Mouse (Mus musculus) testis, postnatal 10 days (tissue): ENCODE data around the gene Prss57.

ENCODE experiments used
- DNase-seq: peaks from one replicate; pipeline ENCODE4 v3.0.0; 2021; ENCODE audit warnings: low spot score

Gene Prss57

DNA sequence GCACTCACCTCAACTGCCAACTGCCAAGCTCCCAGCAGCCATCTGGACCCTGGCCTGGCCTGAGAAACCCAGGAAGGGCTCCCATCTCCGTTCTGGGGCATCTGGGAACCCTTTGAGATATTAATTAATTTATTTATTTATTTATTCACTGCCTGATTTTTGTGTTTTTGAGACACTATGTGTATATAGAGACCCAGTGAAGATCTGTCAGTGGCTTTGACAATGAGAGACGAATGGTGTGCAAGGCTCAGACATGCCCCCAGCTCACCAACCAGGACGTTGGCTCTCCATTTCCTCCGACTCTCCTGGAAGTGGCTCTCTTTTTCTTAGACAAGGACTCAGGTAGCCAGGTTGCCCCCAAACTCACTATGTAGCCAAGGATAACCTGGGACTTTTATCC lies at the start of gene Prss57:
Prss57 (minus strand) TSS at position 101 of the 400 bp plus-strand sequence.
- no peak for DNase-seq

DNA sequence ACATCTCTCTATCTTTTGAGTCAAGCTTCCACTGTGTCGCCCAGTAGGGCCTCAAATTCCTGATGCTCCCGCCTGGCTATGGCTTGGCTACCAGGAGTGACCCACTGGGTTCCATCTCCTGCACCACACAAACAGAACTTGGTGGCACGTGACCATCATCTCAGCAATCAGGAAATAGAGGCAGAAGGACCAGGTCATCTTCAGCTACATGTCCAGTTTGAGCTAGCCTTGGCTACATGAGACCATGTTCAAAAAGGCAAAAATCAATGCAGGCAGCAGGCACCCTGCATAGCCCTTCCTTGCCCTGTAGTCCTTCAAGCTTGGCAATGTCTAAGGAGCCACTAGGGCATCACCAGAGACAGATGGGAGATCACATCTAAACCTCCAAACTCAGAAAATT lies 49.3 kb upstream of the Prss57 start:
- DNase-seq, result no peak

DNA sequence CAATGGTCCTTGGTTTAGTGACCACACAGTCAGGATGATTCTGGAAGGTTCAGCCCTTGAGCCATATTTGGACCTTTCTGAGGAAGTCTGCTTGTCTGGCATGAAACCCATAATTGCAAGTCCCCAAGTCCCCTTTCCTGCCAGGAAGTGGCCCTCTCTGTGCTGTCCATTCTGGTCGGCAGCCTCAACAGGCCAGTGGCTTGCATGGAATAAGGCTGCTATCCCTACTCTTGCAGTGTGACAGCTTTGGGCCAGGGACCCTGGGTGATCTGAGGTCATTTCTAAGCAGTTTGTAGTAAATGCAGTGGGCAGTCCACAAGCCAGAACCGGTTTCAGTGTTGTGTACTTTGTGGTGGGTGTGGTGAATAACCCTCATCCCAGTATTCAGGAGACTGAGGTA lies 47.4 kb upstream of the Prss57 start:
- no peak for DNase-seq

DNA sequence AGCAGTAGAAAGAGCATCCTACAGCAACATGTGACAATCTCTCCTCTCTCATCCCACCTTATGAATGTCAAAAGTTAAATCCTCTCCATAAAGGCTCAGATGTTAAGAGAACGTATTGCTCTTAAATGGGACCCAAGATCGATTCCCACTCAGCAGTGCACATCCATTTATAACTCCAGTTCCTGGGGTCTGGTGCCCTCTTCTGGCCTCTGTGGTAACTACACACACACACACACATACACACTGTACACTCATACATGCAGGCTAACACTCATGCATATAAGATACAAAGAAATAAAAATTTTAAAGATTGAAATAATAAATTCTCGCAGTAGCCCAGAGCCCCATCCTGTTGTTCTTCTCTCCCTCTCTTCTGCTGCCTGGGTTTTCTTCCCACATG lies 46.2 kb upstream of the Prss57 start:
- DNase-seq, result no peak

DNA sequence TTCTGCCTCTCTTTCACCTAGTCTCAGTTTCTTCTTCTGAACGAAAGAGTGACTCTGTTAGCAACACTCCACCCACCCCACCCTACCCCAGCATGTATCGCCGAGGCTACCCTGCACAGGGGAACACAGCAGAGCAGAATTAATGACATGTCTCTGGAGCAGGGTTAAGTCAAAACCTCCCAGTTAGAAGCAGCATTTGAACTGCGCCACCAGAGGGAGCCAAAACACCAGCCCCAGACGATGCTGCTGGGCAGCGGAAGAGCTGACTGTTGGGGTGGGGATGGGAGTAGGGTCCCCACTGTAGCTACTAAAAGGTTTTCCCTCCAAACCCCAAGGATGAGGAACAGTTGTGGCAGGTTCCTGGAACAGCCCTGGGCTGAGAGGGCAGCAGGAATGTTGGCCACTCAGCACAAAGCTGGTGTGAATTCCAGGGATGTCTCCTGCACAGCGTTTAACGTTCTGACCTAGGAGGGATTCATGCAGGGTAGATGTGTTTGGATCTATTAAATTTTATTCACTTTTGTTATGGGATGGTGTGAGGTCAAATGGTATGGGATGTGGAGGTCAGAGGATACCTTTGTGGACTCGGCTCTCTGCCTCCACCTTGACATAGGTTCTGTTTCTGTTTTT lies 44.1 kb upstream of the Prss57 start:
- peak; percentile 89 for DNase-seq

DNA sequence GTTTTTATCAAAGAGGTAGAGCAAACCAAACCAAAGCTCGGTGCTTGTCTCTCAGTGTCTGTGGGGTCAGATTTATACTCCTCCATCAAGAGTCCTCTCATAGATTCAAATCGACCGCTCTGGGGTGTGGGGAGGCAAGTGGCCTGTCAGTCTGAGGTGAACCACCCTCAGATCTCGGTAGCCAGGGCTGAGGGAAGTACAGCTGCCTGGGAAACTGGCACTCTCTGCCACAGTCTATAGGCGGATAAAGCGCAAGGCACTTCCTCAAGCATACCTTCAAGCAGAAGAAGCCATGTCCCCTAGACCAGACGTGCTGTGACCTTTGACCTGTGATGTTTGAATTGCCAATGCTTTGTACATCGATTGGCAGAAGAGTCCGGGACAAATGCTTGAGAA lies 42.0 kb upstream of the Prss57 start:
- DNase-seq, result no peak

DNA sequence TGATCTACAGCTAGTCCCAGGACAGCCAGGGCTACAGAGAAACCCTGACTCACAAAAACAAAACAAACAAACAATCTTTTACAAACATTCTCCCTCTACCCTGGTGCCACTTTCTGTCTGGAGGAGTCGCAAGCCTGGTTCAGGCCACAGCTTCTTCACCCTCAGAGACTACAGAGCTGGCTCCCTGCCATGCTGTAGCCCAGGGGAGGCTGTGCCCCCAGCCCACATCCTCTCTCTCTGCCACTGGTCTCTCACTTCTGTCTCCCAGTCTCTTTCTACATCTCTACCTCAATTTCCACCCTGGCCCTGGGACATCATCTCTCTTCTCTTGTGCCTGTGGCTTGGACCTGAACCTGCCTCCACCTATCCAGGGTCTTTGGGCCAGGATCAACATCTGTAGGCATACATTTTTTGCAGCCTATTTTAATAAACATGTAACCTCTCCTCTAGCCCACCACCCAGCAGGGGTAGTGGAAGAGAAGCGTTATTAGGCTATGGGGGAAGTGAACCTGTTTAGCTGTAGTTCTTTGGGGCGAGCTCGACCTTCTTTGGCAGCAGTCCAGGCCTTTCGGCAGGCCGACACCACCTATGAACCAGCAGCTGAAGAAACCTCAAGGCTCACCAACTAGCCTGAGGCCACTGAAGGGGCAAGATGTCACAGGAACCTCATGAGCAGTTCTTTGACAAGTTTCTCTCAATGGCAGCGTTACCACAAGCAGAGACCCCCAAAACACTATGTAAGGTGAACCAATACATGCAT lies 41.4 kb upstream of the Prss57 start:
- no peak for DNase-seq

DNA sequence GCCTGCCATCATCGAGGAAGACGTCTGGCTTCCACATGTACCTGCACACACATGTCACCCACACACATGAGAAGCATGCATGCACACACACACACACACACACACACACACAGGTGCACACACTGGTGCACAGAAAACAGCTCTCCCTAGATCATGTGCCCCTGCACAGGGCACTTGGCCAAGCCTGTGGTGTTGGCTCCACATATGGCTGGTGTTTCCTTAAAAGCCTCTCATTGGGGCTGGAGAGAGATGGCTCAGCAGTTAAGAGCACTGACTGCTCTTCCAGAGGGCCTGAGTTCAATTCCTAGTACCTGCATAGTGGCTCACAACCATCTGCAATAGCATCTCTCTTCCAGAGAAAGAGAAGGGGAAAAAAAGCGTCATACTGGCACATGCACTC lies 40.8 kb upstream of the Prss57 start:
- DNase-seq, result no peak

DNA sequence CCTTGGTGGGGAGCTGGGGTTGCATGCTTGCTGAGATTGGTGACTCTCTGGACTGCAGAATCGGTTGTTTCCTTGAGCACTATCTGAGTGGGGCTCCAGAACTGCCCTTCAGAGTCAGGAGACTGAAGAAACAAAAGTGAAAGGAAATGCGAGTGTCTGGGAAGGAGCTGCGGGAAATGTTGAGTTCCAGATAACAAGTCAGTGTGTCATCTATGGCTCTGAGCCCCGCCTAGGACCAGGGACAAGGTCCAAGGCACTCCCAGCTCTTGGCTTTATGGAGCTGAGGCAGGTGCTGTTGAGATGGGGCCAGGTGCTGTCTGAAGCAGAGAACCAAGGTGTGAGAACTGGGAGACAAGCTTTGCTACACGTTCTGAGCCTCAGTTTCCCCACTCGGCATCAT lies 33.7 kb upstream of the Prss57 start:
- DNase-seq, result no peak

DNA sequence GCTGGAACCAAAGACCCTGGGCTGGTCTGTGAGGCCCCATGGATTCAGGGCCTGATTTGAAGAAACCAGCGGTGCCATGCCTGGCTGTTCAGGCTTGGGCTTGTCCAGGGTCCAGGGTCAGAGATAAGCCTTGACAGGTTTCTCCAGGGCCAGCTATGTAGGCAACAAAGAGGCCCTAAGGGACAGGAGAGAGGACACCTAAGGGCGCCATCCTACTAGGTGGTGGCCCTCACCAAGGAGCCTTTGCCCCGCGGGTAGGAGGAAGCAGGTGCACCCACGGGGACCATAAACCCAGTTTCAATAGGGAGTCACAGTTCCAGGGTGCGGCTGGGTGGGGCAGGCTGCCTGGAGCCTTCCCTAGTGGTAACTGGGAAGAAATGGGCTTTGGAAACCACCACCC lies 32.2 kb upstream of the Prss57 start:
- no peak for DNase-seq

DNA sequence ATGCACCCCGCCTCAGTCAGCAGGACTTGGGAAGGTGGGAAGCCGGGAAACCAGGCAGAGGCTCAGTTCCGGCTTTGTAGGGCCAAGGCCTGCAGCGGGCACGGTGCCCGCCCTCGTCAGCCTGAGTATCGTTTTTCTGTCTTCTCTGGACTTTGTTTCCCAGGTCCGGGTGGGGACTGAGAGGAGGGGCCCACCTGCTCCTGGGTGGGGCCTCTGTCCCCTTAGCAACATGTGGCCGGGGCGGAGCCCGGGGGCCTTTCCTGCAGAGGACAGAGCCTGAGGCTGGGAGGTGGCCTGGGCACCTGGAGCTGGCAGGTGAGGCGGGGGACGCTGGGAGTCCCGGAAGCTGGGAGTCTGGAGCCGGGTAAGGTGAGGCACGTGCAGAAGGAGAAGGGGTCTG lies 31.6 kb upstream of the Prss57 start:
- no peak for DNase-seq

DNA sequence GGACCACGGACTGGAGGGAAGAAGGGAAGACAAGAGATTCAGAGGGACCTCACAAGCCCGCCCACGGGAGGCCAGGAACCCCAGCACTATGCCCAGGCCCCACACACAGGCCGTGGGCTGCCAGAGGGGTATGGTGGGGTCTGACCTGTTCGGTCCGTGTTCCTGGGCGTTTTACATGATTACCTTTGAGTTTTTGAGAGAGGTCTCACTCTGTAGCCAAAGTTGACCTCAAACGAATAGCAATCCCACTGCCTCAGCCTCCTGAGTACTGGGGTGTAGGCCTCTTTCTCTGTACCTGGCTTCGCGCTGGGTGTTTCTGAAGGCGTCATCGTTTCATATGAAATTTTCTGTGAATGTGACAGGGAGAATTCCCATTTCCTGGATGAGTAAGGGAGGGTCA lies 31.0 kb upstream of the Prss57 start:
- no peak for DNase-seq

DNA sequence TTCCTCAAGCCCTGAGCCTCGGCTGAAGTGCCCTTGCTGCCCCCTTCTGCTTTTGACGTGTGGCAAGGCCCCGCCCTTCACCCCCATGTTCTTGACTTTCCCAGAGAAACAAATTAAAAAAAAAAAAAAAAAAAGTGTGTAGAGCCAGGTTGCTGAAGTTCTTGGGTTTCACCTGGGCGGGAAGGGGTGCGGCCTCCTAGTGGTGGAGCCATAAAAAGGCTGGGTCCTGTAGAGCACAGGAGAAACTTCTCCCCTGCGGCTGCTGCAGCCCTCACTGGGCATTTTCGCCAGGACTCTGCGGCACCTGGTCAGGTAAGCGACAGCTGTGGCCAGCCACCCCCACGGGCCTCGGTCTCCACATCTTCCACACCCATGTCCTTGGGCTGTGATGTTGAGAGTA lies 30.0 kb upstream of the Prss57 start, which contains the start of gene Misp:
Misp (plus strand) TSS at position 208 of the 400 bp plus-strand sequence.
- no peak for DNase-seq

DNA sequence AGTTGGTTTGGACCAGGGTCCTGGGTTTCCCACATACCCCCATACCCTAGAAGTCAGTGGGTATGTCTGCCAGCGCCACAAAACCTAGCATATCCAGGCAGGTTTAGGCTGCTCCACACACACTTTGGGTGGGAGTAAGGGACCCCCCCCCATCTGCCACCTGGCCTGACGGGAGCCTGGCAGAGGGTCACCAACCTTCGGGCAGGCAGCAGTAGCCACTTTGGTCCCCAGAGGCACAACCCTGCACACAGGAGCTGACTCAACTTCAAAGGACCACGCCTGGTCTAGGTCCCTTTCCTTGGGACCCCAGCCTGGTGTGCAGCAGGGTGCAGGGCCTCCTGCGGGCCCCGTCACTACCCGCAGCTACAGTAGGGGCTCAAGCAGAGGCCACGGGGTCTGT lies 29.5 kb upstream of the Prss57 start:
- DNase-seq, result no peak

DNA sequence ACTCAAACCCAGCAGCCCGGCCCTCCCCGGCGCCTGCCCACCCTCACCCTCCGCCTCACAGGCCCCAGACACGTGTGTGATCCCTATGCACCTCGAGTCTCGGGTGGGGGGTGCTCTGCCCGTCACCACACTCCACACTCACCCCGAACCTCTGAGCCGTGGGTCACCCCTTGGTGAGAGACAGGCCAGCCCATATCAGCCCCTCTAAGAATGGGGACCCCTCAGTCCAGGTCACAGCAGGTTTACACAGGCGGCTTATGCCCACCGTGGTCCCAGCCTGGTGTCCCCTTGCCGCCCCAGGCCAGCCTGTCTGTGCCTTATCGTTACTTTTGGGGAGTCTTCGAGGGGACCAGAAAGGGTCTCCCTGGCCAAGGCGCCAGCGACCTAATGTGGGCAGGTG lies 28.8 kb upstream of the Prss57 start:
- DNase-seq, result no peak

DNA sequence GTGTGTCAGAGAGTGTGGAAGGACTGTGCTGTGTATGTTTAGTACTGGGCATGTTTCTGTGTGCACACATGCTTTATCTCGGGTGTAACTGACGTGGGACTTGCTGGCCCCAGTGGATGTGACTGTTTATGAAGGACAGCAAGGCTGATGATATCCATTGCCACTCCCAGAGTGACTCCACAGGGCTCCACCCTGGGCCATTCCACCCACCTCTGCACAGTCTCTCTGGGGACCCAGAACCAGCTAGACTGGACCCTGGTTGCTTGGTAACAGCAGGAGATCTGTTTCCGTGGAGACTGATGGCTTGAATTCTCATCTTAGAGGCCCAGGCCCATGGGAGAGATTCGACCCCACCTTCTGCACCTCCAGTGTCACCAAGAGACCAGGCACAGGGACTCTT lies 27.5 kb upstream of the Prss57 start:
- DNase-seq, result no peak

DNA sequence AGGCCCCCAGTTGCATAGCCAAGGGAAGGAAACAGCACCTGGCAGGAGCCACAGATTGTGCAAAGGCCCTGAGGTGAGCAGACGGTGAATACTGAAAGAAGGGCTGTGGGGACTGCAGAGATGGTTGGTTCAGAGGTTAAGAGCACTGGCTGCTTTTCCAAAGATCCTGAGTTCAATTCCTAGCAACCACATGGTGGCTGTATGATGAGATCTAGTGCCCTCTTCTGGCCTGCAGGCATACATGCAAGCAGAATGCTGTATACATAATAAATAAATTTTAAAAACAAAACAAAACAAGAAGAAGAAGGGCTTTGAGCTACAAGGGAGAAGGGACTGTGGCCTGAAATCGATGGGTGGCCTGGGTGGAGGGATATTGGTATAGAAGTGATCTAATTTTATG lies 26.4 kb upstream of the Prss57 start:
- DNase-seq, result no peak

DNA sequence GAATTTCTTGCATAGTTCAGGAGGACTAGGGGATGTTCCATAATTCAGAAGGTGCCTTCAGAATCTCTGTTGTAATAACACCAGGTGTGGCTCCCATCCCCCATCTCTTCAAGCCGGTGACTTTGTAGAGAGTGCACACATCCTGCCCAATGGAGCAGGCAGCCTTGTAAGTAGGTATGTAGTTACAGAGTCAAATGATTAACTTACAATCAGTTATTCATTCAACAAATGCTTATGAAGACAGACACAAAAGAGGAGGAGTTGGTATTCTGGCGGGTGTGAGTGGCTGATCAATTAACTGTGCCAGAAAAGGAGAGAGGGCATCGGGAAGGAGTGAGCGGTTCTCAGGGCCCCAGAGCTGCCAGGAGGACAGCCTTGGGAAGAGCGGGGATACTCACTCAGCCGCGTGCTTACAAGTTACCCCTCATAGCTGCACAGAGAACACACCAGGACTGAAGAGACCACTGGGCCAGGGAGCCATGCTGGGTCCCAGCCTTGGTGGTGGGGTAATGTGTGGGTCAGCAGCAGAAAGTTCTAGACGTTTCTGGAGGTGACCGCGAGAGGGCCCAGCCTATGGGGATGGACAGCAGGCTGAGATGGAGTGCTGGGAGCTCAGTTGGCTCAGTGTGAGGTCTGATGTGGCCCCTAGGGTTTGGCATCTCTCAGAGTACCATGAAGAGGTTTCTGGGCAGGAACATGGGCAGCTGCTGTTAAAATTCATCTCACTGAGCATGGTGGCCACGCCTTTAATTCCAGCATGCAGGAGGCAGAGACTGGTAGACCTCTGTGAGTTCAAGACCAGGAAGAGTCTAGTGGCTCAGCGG lies 25.1 kb upstream of the Prss57 start:
- DNase-seq, result no peak

DNA sequence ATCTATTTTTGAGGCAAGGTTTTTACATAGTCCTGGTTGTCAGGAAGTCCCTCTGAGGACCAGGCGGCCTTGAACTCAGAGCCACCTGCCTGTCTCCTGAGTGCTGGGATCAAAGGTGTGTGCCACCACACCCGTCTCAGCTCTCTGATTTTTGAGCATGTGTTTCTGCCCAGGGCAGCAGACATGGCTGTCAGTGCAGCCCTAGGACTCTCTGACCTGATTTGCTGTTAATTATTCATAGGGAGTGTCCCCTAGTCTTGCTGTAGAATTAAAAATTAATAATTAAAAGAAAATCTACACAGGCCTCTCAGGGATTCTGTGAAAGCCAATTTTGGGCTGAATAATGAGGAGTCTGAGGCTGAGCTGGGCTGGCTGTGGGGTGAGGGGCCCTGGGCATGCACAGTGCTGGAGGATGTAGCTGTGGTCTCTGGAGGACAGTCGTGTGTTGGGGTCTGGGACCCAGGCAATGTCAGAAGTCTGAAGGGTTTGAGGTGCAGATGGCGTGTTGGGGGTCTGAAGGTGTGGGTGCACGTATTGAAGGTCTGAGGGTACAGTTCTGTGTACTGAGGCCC lies 23.6 kb upstream of the Prss57 start:
- no peak for DNase-seq

DNA sequence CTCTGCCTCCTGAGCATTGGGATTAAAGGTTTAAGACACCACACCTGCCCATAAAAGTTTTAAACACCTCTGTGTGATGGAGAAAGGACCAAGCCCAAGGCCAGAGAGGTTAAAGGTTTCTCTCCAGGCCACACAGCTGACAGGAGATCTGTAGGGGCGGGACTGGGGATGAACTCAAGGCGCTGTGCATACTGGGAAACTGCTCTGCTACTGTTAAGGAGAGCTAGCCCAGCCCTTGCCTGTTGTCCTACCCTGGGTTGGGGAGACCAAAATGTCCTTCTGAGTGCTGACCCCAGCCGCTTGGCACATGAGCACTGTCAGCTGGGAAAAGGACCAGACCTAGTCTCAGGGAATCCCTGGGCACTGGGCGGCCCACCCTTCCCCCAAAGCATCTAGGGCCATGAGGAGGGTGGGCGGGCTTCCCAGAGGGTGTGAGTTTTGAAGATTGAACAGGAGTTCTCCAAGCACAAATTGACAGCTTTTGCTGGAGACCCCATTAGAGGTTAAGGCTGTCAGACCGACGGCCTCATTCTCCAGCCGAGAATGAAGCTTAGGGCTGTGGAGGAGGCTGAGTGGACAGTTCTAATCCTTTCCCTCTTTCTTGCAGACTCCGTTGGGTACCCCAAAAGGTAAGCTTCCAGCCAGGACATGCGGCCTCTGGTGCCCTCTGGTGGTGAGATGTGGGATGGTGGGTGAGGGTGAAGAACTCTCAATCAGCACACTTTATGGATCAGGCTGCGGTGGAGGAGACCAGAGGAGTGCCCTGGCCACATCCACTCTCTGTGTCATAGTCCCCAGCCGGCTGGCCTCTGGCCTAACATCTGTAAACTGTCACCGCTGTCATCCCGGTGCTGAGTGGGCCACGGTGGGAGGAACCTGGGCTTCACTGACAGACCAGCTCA lies 21.2 kb upstream of the Prss57 start:
- DNase-seq, result peak; percentile 93

DNA sequence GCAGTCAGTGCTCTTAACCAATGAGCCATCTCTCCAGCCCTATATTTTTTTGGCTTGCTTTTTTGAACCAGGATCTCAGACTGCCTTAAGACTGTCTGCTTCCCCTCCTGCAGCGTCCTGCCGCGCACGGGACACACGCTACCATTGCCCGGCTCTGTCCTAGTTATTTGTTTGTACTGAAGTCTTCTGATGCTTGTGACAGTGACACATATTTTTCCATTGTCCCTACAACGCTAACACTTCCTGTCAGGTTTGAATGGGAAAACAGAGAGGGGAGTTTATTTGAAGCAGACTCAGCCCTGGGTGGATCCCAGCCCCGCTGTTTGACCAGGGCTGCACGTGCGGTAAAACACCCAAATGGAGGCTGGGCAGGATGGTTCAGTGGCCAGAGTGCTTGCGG lies 18.0 kb upstream of the Prss57 start:
- DNase-seq, result no peak

DNA sequence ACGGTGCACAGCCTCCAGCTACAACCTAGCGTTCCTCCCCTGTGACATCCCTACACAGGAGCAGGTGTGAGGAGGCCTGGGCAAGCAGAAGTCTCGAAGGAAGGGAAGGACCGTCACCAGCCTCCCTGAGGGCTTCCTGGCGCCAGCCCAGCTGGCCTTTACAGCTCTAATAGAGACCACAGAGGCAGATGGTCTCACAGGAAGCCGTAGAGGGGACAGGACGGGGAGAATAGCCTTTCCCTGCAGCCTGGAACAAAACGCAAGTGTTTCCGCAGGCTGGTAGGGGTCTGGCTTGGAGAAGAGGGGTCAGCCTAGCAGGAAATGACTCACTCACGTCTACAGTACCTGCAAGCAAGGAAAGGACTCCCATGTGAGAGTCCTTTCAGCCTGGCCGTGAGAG lies 17.1 kb upstream of the Prss57 start:
- DNase-seq, result no peak
